Mouse (Mus musculus) thymus, postnatal 14 days (tissue): ENCODE measurements around the gene Mical2.

ENCODE experiments used
- DNase-seq: peaks from one replicate; pipeline ENCODE4 v3.0.0; 2021

The Mical2 gene

DNA sequence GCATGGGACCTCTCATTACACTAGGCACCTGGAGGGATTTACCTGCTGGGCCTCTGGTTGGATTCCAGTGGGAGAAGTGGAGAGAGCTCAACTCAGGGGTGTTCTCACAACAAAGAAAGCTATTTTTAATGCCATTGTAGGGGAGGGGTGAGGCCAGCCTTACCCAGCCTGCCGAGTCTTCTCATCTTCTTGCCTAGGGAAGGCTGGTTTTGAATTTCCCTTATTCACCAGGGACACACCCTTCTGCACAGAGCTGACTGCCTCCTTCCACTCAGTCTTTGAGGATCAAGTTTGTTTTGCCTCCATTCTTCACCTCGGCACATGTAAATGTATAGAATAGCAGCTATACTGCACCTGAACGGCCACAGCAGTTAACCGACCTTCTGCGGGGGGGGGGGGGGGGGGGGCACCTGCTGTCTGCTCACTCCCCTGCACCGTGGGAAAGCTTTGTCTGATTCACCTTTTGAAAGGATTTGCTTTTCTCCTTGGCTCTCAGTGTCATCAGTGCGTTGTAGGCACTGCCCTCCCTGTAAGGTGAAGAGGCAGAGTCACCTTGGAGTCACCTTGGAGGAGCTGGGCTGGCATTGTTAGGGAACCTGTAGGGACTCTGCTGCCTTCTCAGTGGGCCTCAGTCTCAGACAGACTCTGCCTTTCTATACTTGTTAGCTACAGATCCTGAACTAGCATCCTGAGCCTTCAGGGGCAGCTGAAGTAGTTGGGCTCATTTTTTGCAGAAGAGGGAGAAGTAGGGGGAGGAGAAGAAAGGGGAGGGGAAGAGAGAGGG lies 191.3 kb downstream of the Mical2 start:
- DNase-seq = no peak

DNA sequence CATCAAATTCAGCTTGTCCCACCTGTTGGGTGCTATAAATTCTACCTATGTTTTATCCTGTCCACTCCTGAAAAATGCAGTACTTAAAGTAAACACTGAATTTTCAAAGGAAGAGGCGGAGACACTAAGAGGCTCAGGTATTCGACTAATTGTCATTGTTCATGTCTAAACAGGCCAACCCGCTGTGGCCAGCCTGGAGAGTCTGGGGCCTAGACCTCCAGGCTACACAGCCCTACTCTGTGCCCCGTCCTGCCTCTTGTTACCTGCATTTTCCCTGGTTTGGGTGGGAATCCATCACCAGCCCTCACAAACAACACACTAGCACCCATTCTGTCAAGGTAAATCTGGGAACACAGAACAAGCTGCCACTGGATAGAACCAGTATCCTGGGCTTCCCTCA lies 191.9 kb downstream of the Mical2 start:
- DNase-seq = no peak

DNA sequence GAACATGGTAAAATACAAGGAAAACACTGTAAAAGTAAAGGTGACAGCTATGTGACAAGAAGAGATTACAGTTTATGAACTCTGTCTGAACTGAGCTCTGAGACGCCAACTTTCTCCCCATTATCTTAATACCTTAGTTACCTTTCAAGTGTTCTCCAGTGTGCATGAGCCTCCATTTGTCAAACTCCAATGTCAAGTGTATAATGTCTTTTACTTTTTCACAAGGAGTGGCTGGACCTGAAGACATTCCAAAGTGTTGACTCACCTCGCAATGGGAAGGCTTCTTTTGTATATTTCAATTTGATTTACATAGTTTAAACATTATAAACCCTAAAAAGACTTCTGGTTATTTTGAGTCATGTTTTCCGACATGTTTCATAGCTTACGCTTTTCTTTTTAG lies 197.8 kb downstream of the Mical2 start:
- DNase-seq = no peak

DNA sequence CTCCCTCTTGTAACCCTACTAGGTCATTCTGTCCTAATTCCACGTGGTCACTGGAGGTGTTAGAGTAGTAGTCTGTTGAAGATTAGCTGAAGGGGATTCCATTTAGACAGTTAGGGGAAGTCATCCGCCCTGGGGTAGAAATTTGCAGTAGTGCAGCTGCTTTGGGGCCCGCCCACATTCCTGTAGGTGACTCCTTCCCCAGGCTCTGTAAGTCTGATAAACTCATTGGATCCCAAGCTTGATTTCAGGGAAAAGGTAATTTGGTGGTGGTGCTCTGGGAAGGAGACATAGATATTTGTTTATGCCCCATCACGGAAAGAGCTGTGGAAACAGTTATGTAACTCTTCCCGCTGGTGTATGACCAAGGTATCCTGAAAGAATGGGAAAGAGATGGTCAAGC lies 201.2 kb downstream of the Mical2 start:
- no peak for DNase-seq

DNA sequence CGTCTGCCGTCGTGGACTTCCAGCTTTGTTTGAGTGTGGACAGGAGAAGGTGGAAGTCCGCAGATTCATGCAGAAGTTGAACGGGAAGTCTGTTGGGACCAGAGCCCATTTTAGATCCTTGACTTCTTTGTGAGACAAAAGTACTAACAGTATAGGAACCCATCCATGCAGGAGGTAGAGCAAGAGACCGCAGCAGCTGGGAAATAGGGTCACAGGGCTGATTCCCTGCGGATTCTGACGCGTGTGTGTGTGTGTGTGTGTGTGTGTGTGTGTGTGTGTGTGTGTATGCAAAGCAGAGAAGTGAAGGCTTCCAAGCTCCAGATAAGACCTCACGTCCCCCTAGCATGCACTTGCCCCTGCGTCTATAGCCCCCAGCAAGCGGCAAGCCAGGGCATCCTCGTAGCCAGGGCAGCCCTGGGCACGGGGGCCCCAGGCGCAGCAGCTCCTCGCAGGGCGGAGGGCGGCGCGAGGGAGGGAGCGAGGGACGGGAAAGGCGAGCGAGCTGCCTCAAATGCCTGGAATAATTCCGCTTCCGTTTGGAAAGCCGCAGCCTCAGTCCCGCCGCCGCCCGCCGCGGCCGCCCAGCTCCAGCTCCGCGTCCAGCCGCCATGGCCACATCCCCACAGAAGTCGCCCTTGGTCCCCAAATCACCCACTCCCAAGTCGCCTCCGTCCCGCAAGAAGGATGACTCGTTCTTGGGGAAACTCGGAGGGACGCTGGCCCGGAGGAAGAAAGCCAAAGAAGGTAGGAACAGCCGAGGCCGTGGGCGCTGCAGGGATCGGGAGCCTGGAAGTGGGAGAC lies 201.9 kb downstream of the Mical2 start, which contains the start of gene Parva:
Gene Parva, plus strand, starts transcription at position 149 of the 801 bp plus-strand sequence.
- no peak for DNase-seq

DNA sequence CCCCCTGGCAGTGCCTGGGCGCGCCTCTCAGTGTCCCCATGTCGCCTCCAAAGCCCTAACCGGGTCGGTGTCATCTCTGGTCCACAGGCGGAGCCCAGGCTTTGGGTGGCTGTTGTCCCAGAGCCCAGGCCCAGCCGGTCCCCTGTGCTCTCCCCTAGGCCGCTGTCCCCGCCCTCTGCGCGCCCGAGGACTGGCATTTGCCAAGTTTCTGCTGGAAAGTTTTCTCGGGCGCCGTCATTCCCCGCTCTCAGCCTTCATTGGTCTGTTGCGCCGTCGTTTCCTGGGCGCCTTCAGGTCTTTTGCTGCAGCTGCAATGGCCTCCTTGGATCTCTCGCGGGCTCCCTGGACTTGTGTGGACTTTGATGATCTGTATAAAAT lies 202.5 kb downstream of the Mical2 start:
- DNase-seq = no peak

DNA sequence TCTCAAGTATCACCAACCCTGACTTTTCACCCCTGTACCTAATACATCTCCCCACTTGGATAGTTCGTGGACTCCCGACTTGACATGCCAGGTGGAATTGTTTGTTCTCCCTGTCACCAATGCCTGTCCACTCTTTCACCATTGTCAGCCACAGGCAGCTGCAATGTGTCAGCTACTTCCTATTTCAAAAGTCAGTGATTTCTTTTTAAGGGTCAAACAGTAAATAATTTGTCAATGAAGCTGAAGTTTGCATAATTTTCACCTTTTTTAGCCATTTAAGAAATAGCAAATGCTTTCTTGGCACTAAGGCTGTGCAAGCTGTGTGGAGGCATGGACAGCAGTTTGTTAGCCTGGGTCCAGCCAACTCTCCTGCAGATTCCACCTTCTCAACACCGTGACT lies 214.2 kb downstream of the Mical2 start:
- DNase-seq = no peak

DNA sequence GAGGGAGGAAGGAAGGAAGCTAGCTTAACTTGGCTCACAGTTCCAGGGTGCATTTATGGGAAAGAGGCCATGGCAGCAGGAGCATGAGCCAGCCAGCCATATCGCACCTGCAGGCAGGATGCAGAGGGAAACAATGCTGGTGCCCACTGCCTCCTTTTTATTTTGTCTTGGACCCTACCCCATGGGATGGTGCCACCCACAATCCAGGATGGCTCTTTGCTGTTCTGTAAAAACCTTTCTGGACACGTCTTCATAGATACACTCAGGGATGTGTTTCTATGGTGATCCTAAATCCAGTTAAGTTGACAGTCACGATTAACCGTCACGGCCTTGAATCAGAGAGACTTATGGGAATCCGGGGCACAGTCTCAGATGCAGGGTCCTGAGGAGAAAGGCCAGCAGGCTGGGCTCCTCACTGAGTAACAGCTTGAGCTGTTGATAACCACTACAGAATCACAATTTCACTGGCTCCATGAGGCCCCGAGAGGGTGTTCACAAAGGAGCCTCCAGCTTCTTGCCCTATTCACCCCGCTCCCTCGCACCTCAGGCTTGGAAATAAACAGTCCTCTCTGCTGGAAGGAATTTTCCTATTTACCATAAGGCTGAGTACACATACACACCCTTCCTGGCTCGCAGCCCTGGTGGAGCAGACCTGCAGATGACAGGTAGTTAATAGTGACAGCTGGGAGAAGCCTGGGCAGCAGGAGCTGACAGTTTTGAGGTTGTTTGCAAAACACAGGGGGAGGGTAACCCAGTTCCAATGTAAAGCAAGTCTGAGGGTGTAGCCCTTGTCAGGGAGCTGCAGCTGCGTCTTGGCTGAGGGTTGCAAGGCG lies 218.7 kb downstream of the Mical2 start:
- DNase-seq = no peak

DNA sequence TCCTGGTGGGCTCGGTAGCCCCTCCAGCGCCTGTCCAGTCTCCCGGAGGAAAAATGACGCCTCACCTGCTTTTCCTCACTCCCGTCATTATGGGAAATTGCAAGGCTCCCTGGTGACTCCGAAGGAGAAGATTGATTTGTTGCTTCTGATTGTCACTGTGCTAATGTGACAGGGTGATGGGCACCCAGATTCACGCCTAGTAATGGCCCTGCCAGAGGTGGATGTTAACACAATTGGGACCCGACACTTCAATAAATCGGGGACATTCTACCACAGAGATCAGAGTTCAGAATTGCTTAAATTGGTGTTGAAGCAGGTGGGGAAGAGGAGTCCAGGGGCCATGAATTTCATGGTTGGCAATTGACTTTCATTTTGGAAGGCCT lies 219.3 kb downstream of the Mical2 start:
- no peak for DNase-seq

DNA sequence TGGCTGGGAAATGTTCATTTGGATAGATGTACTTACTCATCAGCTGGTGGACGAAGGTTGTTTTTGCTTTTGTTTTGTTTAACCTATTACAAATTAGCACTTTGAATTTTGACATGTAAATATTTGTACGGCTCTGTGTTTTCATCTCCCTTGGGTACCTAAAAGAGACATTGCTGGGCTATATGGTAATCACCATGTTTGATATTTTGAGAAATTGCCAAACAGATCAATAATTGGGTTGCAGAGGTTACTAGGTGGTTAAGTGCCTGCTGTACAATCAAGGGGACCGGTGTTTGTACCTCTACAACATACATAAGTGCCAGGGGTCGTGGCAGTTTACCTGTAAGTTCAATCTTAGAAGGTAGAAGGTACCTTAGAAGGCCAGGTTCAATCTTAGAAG lies 220.8 kb downstream of the Mical2 start:
- no peak for DNase-seq

DNA sequence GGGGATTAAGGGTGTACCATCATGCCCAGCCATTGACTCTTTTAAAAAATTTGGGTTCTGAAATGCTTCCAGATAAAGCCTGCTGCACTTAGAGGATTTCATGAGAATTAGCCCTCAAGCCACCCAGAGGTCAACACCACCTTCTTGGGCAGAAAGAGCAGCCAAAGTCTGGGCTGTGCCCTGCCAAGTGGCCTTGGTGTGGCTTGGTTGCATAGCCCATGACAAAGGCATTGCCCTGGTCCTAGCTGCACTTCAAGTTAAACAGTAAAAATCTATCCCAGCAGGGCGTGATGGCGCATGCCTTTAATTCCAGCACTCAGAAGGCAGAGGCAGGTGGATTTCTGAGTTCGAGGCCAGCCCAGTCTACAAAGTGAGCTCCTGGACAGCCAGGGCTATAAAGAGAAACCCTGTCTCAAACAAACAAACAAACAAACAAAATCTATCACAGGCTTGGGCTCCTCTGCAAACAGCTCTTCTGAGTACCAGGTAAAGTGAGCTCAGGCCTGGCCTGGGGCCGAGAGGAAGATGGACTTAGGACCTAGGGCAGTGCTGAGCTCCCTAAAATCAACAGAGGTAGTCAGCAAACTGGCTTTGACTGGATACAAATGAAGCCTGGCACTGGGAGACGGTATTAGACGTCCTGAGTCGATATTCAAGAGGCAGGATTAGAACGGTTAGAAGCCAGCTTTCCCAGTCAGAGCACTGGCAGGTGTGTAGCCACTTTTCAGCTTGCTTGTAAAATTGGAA lies 224.5 kb downstream of the Mical2 start:
- DNase-seq = no peak

DNA sequence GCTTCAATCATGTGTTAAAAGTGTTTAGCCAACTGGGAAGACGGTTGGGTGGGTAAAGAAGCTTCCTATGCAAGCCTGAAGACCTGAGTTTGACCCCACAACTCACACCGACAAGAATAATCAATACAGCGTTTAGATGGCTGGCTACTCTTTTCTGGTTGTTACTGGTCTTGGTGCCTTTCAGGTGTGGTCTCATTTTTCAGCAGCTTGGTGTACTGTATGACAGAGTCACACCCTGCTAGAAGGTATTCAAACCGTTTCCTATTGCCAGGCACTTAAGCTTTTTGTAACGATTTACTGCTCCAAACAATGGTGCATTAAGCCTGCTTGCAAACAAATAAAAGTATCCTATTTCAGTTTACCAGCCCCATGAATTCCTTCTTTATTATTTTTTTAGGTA lies 226.8 kb downstream of the Mical2 start:
- DNase-seq = no peak

DNA sequence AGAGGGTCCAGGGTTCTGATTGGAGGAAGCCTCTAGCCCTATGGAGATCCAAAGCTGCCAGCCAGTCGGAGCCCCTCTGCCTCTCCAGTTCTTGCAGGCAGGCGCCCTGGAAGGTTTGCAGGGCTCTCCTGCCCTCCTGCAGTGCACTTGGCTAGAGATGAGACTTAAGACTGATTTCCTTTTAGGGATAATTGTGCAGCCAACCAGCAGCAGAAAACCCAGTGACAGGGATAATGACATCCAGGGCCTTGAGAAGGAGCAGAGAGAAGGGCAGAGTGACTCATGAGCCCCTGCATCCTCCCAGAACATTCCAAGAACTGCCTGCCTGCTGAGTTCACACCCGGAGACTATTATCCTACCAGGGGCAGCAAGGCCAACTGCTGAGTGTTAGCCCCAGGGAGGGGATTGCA lies 228.2 kb downstream of the Mical2 start:
- DNase-seq = no peak

DNA sequence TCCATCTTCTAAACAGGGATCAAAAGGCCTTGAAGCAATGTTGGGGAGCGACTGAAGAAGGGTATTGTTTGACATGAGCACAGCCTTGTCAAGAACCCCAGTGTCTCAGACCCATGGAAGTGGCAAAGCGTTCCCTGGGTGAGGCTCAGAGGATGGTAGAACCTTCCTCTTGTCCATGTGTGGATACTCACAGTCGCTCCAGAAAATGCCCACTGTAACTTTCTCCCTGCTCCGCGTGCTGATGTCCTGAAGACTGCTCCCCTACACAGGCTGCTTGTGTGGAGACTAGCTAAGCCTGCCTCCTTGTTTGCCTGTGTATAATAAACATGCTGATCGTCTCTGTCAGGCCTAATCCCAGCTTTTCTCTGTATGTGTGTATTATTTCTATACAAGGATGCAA lies 228.7 kb downstream of the Mical2 start:
- DNase-seq = no peak

DNA sequence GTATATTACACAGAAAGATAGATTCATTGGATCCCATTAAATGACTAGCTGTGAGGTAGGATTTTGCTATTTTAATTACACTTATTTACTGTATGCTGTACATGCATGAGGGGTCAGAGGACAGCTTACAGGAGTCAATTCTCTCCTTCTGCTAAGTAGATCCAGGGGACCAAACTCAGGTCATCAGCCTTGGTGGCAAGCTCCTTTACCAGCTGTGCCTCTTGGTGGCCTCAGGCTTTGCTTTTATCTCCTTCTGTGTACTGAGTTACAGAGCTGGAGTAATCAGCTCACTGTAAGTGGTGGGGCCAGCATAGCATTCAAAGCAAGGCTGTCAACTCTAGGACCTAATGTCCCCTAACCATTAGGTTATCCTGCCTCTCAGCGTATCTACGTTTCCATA lies 229.3 kb downstream of the Mical2 start:
- no peak for DNase-seq

DNA sequence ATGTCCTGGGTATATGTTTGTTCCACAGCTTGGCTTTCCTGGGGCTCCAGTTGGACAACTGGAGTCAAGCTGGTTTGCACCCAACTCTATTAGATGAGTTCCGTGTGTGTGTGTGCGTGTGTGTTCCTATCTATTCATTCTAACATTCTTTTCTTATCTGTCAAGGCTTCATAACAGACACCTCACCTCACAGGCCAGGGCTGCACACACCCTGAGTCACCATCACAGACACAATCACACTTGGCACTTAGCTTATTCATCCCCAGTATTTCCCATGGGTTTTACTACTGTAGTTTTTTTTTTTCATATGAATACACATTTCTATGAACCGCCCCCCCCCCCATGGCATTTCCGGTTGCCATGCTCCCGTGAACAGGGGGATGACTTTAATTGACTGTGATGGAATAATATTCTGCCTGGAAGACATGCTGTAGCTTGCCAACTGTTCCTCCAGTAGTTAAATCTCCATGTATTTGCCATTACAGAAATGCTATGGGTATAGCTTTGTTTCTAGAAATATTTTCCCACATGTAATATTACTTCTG lies 230.0 kb downstream of the Mical2 start:
- no peak for DNase-seq

DNA sequence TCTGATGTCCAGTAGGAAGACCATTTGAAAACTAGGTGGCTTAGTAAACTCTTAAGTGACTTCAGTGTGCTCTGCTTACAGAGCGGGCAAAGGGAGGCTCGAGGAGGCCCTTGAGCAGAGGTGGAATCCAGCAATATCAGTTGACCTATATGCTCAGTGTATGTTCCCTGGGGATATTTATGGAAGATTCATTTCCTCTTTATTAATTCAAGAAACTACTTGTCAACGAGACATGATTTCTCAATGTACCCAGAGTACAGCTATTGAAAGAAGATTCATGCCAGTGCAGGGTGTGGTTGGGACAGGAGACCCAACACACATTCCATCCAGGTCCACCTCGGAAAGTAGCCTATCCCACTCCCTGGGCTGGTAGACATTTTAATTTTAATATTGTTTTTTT lies 231.7 kb downstream of the Mical2 start:
- no peak for DNase-seq

DNA sequence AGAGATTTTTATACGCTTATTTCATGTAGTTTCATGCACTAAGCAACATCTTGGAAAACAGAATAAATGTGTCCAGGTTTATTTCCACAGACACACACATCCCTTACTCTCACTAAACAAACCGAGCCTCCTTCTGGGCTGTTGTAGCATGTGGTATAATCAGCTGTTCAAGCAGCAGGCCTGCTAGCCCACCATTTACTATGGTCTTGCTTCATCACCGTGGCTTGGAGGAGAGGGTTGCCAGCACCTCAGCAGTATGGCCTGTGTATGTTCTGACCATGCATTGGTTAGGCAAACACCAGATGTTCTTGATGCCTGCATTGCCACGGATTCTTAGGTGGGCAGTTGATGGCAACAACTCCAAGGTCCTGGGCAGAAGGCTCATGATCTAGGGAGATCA lies 232.3 kb downstream of the Mical2 start:
- no peak for DNase-seq

DNA sequence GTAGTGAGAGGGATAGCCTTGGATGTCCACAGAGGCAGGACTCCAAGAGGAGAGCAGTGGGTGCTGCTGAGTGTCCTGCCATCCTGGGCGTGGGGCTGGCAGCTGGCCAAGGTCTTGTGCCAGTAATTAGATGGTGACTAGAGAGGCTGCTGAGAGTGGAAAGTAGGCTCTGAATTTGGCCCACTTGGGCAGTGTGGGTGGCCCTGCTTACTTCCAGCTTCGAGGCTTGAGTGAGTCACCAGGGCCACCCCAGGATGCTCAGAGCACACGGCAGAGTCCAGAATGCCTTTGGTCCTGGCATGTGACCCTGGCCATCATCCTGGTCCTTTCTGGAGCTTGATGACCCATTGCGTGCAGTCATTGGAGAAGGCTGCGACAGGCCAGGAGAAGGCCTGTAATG lies 232.8 kb downstream of the Mical2 start:
- no peak for DNase-seq
